Mouse (Mus musculus) layer of hippocampus, adult 9-10 months (tissue): ENCODE measurements around the gene Setd2.

Source experiments
- DNase-seq: peaks from one replicate; pipeline ENCODE4 v3.0.0; 2022; ENCODE audit warnings: low spot score

The Setd2 gene

DNA sequence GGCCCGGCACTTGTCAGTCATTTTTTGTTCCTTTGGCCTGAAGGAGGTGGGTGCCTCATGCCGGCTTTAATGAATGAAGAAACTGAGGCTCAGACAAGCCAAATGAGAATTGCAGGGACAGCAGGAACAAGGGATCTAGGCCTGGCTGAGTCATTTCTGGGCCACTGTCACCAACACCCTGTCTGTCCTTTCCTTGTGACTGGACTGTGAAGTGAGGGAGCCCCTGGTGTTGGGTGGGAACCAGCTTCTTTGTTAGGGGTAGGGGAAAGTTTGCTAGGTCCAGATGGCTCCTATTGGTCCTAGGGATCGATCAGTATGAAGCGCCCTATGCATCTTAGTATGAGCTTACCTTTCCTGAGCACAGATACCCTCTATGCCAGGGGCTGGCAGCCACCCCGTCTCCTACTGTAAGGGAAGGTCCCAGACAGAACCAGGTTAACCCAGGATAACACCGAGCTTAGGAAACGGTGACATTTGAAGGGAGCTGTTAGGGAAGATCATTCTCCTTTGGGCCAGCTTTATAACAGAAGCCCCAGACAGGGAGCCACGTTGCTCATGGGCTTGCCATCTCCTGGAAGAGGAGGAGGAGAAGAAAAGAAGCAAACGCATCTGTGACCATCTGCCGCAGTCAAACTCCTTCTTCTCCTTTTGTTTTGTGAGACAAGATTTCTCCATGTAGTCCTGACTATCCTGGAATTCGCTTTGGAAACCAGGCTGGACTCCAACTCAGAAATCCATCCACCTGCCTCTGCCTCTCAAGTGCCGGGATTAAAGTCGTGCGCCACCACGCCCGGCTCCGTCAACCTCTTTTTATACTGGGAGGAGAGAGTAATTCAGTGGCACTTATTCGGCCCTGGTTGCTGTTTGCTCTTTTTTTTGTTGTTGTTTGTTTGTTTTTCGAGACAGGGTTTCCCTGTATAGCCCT, 122.6 kb downstream of the Setd2 start:
- DNase-seq = no peak

GRCm38 (mm10) chr9:110655651-110656007, 123.2 kb downstream of the Setd2 start:
- DNase-seq = no peak

GRCm38 (mm10) chr9:110656249-110657221, 124.1 kb downstream of the Setd2 start, which contains the start of gene Ccdc12:
Ccdc12 (plus strand) TSS chr9:110656503.
- DNase-seq = peak; percentile 97

GRCm38 (mm10) chr9:110657474-110658078, 125.2 kb downstream of the Setd2 start:
- no peak for DNase-seq

DNA sequence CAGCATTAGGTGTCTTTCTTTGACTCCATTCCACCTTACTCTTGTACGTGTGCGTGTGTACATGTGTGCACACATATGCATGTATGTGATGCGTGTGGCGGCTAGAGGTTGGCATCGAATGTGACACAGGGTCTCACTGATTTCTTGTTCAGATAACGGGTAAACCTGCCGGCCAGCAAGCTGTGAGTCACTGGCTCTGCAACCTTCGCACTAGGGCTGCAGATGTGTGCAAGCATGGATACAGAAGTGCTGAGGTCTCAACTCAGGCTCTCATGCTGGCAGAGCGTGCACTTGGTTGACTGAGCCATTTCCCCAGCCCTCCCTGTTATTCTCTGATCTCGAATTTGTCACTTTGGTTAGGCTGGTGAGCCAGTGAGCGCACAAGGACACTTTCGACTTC, 127.1 kb downstream of the Setd2 start:
- no peak for DNase-seq

GRCm38 (mm10) chr9:110660208-110660607, 127.8 kb downstream of the Setd2 start:
- no peak for DNase-seq

DNA sequence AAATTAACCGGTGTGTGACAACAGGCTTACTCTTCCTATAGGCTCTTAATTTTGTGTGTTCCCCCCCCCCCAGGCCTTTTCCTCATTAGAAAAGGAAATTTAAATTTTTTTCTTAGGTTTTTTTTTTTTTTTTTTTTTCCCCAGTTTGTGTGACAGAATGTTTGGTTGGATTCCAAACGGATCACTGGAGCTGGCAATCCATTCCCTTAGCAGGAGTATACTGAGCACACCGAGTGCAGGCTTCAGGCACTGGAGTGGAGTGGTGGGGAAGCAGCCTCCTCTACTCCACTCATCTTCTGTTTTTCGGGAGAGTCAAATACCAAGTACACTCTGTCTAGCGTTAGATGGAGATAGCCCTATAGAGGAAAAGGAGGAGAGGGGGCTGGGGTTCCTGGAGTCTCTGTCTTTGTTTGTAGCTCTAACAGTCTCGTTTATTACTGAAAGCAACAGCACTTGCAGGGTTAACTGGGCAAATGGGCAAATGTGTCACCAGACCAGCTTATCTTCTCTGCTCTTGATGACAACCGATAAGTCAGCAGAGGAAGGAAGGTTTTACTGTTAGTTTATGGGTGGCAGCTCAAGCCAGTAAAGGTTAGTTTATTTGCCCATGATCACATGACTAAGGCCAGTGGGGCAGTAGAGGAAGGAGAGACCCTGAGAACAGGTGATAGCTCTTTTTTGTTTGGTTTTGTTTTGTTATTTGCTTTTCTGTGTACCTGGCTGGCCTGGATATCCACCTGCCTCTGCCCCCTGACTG, 128.6 kb downstream of the Setd2 start:
- no peak for DNase-seq

- DNase-seq = no peak
These were observed 130.4 kb downstream of the Setd2 start for GRCm38 (mm10) chr9:110662844-110663243.

DNA sequence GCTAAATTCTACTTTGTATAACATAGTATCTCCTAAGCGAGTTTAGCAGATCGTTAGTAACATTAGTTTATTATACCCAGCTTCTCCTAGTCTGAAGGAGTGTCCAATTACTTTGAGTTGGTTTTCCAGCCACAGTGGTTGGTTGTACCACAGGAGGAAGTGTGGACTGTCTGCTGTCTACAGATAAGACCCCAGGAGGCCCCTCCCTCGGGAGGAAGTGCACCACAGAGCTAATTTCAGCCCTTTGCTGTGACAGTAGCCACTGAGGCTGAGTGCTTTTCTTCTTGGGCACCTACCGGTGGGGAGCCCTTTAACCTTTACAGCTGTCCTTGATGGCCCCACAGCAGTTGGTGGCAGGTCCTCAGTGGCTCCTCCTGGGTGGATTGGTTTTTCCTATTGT, 133.5 kb downstream of the Setd2 start:
- DNase-seq = no peak

- DNase-seq = no peak
These were observed 134.0 kb downstream of the Setd2 start for GRCm38 (mm10) chr9:110666374-110666773.

DNA sequence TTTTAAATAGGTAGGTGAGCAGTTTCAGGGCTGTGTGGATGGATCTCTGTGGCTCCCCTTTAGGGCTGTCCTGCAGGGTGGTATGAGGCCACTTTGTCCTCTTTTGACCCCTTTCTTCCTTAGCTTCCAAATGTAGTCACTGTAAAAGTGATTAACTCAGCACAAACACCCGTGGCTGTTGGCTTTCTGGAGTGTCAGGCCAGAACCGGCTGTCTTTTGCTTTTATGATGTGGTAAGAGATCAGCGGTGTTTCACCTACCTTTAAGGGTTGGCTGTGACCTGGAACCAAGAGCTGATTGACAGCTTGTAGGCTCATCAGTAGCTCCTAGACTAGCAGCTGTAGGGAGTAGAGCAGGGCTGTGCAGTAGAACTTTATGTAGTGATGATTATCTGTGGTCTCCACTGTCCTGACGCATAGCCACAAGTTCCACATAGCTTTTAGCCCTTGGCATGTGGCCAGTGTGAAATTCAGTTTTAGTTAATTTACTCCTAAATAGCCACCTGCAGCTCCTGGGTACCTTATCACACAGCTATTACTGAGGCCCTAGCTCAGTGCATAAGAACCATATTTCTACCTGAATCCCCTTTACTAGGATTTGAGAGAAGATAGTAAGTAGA, 134.9 kb downstream of the Setd2 start:
- DNase-seq = no peak
